Mouse (Mus musculus) 3134 (cell line): ENCODE measurements around the gene Cbl.
A peak's percentile ranks its signal among the peaks of the same experiment; 100 is the strongest.

Experiments
- DNase-seq: peaks from one replicate; pipeline ENCODE4 v3.0.0-alpha.2; 2011; ENCODE audit warnings: low spot score; ENCODE audit not compliant: insufficient read length; ENCODE audit errors: extremely low read depth

Gene Cbl

DNA sequence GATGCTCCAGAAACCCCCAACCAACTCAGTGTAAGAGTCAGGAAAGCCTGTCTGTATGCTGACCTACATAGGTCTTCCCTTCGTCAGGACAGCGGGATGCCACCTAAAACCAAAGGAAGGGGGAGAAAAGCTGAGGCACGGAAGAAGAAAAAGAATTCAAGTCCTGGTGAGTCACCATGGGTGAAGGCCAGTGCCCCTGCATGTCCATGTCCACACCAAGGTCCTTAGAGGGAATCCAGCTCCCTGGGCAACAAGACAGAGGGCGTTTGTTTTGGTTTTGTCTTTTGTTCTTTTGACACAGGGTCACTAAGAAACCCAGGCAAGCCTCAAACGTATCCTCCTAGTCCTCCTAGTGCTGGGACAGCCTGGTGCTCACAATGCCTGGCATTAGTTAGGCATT lies 7.1 kb upstream of the Cbl start:
- no peak for DNase-seq

DNA sequence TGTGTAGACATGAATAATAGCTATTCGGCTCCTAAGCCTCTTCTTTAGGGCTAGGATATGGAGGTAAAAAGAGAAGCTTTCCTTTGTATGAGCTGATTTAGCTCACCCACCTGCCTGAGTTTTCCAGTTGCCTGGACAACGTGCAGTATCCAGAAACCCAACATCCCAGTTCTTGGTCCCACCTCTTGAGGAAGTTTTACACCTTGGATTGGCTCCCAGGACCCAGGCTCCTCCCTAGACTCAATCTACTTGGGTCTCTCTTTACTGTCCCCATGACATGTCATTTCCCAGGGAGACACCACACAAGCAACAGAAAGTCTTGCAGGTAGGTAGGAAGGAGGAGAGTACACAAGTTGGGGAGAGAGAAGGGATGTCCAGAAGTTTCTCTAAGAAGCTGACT lies 6.5 kb upstream of the Cbl start, which contains the start of gene Ccdc153:
Ccdc153 (plus strand) TSS at position 278 of the 400 bp plus-strand sequence.
- no peak for DNase-seq

DNA sequence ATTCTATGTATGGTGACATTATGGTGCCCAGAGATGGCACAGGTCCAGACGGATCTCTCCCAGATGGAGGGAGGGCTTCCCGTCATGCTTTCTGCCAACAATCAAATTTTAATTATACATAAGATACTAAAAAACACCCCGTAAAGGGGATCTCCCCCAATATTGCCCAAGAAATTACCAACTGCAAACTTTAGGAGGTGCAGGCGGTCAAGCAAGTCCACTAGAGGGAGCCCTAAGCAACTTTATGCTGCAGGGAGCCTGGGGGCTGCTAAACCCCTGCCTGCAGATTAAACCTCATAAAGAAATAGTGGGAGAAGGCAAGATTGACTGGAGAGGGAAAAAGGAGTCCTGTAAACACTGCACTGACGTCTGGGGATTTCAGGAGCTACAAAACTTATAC lies 5.6 kb upstream of the Cbl start:
- no peak for DNase-seq

DNA sequence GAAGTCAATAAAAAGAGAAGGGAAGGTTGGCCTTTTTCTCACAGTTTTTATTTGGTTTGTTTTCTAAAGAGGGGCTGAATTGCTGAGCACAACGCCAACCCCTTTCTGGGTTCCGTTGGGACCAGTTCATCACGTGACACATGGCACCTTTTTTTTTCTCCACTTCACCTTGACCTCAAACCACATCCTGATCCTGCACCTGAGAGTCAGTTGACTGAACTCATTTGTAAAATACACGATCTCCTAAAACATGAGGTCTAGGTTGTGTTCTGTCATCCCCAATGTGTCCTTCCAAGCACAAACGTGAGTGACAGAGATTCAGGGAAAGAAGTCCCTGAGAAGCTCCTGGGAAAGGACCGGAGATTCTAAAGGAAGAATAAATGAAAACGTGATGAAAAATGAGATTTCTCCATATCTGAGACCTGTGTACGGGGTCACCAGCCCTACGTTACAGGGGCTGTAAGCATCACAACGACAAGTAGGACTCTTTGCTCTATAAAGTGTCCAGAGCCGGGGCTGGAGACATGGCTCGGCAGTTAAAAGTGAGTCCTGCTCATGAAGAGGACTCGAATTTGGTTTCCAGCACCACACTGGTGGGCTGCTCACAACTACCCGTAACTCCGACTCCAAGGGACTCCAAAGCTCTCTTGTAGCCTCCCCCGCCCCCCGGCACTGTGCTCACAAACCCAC lies 4.8 kb upstream of the Cbl start:
- no peak for DNase-seq

DNA sequence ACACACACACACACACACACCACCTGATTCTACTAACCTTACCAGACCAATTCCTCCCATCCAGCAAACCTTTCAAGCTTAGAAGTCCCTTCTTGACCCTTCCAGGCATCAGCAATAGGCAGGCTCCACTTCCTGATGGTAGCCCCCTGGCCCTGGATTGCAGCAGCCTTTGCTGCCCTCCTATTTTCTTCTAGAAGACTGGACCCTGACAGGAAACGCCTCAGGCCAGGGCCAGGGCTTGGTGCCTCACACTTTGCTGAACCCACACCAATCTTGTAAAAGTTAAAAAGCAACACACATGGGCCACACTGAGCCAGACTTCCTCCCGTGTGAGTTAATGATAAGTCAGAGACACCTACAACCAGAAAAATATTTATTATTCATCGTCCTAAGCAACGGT lies 3.3 kb upstream of the Cbl start:
- no peak for DNase-seq

DNA sequence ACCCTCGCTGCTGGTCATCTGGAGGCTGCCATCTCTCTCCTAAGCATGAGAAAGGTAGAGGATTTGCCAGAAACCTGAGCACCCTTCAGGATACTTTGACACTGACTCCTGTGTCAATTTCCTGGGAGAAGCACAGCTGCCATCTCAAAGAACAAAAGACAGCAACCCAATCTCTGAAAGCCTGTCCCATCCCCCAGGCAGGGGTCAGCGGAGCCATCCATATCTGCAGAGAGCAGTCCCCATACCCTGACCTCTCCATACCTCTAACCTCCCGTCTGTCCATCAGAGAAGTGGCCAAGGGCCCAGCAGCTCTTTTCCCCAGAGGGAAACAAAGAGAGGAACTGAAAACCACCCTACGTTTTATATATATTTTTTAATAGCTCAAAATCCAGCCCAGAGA lies 2.8 kb upstream of the Cbl start:
- no peak for DNase-seq

DNA sequence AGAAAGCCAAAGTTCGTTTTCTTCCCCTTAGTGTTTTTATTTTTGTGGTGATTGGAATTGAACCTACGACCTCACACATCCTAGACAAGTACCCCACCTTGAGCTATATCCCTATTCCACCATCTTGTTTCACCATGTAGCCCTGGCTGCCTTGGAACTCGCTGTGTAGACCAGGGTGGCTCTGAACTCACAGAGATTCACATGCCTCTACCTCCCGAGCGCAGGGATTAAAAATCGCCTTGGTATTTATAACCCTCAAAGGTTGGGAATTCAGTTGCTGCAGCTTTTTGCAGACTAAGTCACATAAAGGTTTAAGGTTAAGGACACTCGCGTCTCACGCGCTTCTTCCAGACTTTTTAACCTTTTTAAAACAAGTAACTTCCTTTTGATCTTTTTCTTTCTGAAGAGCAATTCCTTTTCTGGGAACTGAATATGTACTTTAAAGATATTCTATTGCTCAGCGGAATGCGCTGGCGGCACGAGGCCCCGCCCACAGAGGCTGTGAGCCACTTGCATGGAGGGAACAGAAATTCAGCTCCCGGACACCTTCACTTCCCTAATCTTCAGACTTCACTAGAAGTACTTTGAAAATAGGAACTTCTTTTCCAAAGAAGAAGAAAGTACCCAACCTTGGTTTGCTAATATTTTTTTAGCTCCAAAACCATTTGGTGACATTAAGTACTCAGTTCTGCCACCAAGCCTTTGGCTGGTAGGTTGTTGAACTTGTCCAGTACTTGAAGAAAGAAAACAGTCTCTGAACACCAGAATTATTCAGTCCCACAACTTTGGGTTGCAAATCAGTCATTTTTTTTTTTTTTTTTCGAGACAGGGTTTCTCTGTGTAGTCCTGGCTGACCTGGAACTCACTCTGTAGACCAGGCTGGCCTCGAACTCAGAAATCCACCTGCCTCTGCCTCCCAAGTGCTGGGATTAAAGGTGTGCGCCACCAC lies 904 bp upstream of the Cbl start:
- DNase-seq: peak; percentile 35

DNA sequence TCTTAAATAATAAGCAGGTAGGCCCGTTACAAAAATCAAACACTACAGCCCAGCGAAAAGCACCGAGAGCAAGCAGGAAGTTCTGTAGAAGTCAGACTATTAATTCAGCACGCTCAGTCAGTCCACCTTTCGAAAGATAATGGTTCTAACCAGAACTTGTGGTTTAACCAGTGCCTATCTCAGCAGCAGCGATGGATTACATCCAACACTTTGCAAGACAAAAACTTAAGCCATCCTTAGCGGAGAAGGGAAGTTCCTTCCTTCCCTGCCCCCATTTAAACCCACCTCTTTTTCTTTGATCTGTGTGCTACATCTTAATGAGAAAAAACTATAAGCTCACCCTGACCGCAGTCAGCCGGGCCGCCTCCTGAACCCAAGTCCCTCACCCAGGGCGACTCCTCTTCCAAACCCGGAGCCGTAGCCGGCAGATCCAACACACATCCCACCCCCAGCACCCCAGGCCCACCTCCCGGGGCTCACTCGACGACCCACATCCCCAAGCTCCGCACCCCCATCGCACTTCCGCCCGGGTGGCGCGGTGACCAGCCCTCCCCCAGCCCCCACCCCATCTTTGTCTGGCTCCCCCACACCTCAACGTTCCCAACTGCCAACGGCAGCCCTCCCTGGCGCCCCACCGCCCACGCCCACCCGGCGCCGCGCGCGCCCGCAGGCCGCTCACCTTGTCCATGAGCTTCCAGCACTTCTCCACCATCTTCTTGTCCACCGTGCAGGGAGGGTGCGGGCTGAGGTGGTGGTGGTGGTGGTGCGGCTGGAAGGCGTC lies 638 bp downstream of the Cbl start:
- peak; percentile 75 for DNase-seq

DNA sequence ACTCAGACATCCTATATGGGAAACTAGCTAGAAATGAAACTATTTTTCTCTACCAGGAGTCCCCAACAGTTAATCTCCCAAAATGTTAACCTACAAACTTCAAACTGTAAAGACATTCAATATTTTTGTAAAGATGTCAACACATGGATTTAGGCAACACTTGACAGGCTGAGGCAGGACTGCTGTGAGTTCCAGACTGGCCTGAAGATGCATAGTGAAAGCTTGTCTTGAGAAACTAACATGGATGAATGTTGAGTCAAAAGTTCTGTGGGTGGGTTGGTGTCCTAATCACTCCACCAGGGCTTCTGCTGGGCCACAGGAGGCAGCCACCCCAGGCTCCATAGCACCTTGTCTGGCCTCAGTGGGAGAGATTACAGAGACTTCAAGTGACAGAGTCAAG lies 2.2 kb downstream of the Cbl start:
- no peak for DNase-seq

DNA sequence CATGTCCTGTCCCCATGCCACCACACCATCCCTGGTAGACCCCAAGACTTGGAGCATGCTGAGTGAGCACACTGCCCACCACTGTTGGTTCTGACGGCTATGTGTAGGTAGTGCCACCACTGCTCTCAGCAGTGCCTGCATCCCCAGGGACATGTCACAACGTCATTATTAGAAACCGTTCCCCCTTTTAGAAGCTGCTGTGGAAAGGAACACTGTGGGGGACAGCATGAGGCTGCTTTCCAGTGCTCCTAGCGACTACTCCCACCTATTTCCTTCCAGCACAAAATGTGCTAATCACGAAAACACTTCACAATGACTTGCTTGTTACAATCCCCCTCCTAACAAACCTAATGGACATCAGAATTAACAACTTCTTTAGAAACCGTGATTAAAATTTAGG lies 7.9 kb downstream of the Cbl start:
- DNase-seq: no peak

DNA sequence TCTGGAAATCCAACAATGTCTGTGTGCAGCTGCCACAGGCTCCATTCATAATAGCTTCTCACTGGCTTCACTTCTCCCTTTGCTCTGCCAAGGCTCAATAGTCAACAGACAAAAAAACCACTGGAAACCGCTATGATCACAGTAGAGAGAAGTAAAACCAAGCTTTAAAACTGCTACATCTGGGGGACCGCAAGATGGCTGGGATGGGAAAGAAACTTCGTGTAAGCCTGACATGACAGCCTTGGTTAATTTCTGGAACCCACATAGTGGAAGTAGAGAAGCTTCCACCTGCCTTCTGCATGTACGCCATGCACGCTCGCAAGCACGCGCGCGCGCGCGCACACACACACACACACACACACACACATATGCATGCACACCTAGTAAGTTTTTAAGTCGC lies 20.3 kb downstream of the Cbl start:
- no peak for DNase-seq

DNA sequence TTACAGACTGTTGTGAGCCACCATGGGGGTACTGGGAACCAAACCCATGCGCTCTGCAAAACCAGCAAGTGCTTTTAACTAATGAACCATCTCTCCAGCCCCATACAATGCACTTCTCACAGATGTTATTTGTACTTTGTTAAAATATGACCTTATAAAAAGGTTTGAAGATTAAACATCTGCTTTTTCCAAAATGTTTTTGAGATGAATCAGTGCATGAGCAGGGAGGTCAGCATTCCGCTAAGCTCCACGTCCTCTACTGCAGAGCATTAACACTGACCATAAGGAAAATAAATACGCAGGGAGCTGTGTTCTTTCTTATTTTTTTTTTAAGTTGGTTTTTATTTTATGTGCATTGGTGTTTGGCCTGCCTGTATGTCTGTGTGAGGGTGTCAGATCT lies 21.4 kb downstream of the Cbl start:
- DNase-seq: no peak

DNA sequence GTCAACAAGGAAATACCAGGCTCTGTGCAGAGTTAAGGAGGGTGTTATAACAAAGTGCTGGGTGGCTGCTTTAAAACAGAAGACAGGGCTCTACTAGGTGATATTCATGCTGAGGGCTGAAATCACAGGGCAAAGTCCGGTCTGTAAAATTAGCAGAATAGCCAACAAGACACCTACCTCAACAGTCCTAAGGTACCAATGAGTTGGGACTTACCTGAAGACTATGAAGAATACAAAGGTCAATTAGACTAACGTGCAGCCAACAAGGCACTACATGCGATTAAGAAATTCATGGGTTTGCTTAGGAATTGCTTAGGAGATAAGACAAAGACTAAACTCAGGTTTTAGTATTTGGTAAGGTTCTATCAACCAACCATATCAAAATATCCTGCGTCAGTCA lies 24.4 kb downstream of the Cbl start:
- no peak for DNase-seq

DNA sequence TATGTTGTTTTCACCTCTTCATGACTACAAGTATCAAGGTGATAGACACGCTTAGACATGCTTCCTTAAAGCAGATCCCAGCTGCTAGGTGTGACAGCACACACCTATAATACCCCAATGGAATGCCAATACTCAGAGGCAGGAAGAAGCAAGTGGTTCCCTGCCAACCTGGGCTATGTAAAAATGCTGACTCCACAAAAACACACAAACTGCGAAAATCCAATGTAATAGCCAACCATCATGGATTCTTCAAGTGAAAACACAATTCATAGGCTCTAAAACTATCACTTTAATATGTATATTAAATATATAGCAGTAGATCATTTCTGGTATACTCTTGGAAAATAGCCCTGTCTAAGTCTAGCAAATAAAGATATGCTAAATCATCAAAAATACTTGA lies 26.0 kb downstream of the Cbl start:
- no peak for DNase-seq

DNA sequence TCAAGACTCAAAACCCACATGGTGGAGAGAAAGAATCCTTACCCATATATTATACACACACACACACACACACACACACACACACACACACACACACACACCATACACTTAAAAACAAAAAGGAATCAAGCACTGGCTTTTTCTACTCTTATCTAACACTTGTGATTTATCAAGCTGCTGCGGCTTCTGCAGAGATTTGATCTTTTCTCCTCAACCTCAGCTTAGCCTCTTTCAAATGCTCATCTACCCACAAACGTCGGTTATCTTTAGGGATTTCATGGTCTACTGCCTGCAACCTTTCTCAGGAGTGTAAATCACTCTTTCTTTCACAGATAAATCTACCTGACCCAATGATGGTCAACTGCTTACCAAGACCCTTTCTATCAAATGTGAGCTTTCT lies 33.4 kb downstream of the Cbl start:
- DNase-seq: no peak

DNA sequence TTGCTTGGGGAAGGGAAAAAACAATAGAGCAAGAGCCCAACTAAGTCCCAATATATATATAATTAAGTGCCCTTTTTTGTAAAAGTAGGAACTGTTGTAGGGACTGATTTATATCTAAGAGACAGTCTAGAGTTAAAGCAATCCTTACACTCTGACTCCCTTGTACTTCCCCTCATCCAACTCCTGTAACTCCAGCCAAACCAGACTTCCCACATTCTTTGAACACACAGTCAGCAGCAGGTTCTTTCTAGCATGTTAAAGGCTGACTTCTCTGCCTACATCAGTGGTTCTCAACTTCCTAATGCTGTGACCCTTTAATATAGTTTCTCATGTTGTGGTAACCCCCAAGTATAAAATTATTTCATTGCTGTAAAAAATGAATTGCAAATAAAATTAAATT lies 34.3 kb downstream of the Cbl start:
- DNase-seq: no peak

DNA sequence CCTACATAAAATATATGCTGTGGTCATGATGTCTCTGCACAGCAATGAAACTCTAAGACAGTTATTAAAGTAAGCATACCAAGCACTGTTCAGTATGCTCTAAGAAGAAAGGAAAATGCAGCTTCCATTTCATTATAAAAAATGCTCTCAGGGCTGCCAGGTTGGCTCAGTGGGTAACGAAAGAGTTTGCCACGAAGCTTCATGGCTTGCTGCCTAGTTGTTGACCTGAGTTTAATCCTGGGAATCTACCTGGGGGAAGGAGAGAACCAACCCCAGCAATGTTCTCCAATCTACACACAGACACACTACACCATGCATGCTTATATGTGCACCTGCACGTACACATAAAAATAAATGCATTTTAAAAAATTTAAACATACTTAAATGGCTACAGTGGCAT lies 34.7 kb downstream of the Cbl start:
- DNase-seq: no peak

DNA sequence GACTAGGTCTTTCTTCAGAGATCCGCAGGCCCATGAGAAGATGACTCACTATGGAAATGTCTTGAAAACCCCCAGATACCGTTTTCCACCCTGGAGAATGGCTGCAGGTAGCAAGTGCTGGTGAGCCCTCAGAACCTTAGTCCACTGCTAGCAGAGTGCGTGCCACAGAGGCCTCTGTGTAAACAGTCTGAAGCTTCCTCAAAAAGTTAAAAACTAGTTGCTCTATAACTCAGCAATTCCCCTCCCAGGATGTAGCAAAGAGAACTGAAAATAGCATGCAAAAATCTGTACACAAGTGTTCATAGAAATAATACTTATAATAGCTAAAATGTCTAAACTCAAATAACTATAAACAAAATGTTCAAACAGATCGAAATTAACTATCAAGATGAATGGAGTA lies 37.5 kb downstream of the Cbl start:
- DNase-seq: no peak

DNA sequence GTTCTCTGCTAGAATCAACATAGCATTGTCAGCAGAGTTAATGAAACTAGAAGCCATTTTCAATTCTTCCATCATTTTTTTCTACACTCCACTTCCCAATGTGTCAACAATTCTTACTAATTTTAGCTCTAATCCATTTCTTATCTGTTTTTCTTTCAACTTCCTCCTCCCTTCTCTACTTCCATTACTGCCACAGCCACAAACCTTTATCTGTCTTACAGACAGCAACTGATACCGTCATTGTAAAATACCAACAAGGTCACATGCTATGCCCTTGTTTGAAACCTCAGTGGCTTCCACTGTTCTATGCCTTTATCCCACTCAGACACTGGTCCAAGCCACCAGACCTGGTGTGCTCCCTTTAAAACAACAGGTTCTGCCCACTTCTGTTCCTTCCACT lies 39.8 kb downstream of the Cbl start:
- DNase-seq: no peak

DNA sequence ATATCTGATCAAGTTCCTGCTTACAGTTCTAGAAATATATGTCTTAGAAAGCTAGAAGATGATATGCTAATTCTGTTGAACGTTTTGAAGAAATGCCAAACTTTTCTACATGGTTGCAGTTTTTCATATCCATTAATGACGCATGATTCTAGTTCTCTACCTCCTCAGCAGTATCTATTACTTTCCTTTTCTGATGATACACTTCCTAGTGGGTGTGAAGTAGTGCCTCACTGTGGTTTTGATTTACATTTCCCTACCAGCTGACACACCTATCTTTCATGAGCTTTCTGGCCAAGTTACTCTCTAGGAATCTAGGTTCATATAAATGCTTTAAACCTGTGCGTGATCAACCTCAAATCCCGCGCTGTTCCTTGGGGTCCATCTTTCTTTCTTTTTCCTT lies 41.1 kb downstream of the Cbl start:
- DNase-seq: no peak

DNA sequence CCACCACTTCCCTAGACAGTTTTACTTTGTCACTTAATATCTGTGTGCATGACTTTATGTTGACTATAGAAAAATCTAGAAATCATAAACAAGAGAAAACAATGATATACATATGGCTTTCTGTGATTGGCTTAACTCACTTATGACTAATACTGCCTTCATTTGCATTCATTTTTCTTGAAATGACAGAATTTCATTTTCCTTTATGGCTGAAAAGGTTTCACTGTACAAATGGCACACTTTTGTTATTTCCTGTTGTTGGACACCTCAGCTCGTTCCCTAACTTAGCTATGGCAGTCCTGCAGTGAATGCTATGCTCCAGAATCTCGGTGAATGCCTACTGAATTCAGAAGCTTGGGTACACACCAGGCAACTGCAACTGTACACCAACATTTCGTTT lies 41.5 kb downstream of the Cbl start:
- no peak for DNase-seq
